ENCODE assay signal across 27 mouse cellular contexts in the genomic region with DNA sequence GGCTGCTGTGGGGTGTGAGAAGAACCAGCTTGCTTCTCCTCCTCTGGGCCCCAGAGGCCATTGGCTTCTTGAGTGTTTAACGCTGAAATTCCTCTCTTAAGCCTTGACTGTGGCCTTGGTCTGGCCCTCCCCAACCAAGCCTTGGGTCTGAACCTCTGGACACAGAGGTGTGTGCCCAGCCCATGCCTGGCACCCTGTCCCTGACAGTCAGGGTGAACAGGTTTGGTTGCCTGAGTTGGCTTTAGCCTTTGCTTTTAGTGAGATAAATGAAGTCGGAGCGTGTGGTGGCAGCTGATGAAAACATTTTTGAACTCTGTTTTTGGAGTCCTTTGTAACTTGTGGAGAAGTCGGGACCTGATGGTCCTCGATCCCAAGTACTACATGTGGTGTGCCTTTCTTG. TPM values are rescaled to one million over a fixed set of nuclear protein-coding genes. Genes with fewer than 3 reads are reported as not detected.
A peak's percentile ranks its signal among the peaks of the same experiment; 100 is the strongest.
DNase-seq lines count a peak whose midpoint lies in the region.
"Had no signal": no experiment of that assay in that cellular context is flagged by ENCODE, and none has a peak within 500 bp of the region (broad histone marks: within the 10 kb centered on the region; RNA-seq: fewer than 3 reads in every experiment).

No protein-coding gene starts in this region.

- peak; percentile 79 for DNase-seq in urinary bladder, postnatal 14 days (ENCODE audit: low spot score)
- DNase-seq in urinary bladder, adult 2 months (ENCODE audit: low spot score), result no peak
- peak; percentile 64 to 70 for DNase-seq in urinary bladder, postnatal 36 days (ENCODE audit: low spot score in 2 of 2)
- no peak for DNase-seq in urinary bladder, postnatal 4 days (ENCODE audit: low spot score in 2 of 2)
- DNase-seq in kidney, postnatal 25 days, result no peak
- DNase-seq: adrenal gland, adult 8-10 months; adrenal gland, postnatal 14 days; adrenal gland, postnatal 36 days; B cell, adult 2 months; cerebellum, adult 11-12 months; cerebellum, adult 2 months; cerebellum, adult 9-11 months; cerebellum, postnatal 14 days; cerebellum, postnatal 36 days; embryo, embryonic 11 days had no signal

RNA-seq across cellular contexts. Expression of gene Krt80, which starts 20.2 kb away (rescaled TPM):
- polyA plus RNA-seq in urinary bladder, adult 2 months (2012; rRNA removed), result 4.8 and 6.2 TPM in 2 replicates
- polyA plus RNA-seq: activated CD4-positive, CD25-positive, alpha-beta regulatory T cell, adult 4 months; embryonic facial prominence, embryonic 11.5 days; erythroblast, embryonic 14.5 days; forebrain, embryonic 12.5 days; forebrain, embryonic 14.5 days; G1E had no signal

RNA-seq across cellular contexts. Expression of gene Krt7, which starts 20.6 kb away (rescaled TPM):
- 711 and 749 TPM in 2 replicates for polyA plus RNA-seq in urinary bladder, adult 2 months (2012; rRNA removed)
- polyA plus RNA-seq: activated CD4-positive, CD25-positive, alpha-beta regulatory T cell, adult 4 months; erythroblast, embryonic 14.5 days had no signal

RNA-seq across cellular contexts. Expression of gene Krt87, which starts 48.4 kb away (rescaled TPM):
- polyA plus RNA-seq in urinary bladder, adult 2 months (2012; rRNA removed), result 0.03 and 0.15 TPM in 2 replicates
- polyA plus RNA-seq: erythroblast, embryonic 14.5 days; forebrain, embryonic 14.5 days; G1E; Patski had no signal

RNA-seq across cellular contexts. Expression of gene Krt88, which starts 57.3 kb away (rescaled TPM):
- polyA plus RNA-seq in urinary bladder, adult 2 months (2012; rRNA removed), result 0.13 and 0.39 TPM in 2 replicates
- polyA plus RNA-seq: activated CD4-positive, CD25-positive, alpha-beta regulatory T cell, adult 4 months; CD4-positive, CD25-positive, alpha-beta regulatory T cell, adult 4 months; cerebellum, adult 2 months; embryonic facial prominence, embryonic 11.5 days; embryonic facial prominence, embryonic 13.5 days; embryonic facial prominence, embryonic 15.5 days; erythroblast, embryonic 14.5 days; forebrain, embryonic 10.5 days; forebrain, embryonic 12.5 days; forebrain, embryonic 14.5 days; forebrain, embryonic 16.5 days; G1E; Patski had no signal

Comparison
In these comparisons a context has a peak if more than half of its experiments do, and no peak if none do; other contexts are left out.
1. DNase-seq: peak in urinary bladder, postnatal 14 days (single experiment) and urinary bladder, postnatal 36 days (2 of 2); none in urinary bladder, adult 2 months (single experiment), urinary bladder, postnatal 4 days (0 of 2) and kidney, postnatal 25 days (0 of 2).